Mouse (Mus musculus) forebrain, embryonic 14.5 days (tissue): ENCODE data around the gene Hist1h2af. TPM values are rescaled to one million over a fixed set of nuclear protein-coding genes. Genes with fewer than 3 reads are reported as not detected.
"Not testable (repeated sequence)": the region's sequence is repeated elsewhere in the genome, so short reads cannot be mapped to it uniquely, and the experiment has no call there.

Source experiments
- ATAC-seq: fragments of 200-750 bp; cut with Nextera tagmentation; 2 replicates; pipeline ENCODE4 v1.8.0; 2017; ENCODE audit warnings: mild to moderate bottlenecking, moderate library complexity
- DNase-seq: peaks from one replicate; pipeline ENCODE4 v3.0.0-alpha.2; 2015; ENCODE audit warnings: low spot score
- H3K27ac ChIP-seq: fragments of 300-500 bp; sonication (generic); 2 replicates; pipeline ENCODE4 v1.5.1; 2014; ENCODE audit warnings: low read depth, mild to moderate bottlenecking, control low read depth, low read length, moderate library complexity
- H3K27me3 ChIP-seq: fragments of 300-500 bp; sonication (generic); replicated peaks from 2 replicates; pipeline ENCODE4 v1.6.1; 2014; ENCODE audit warnings: low read length, control low read depth, mixed read lengths; ENCODE audit not compliant: control insufficient read depth, insufficient read depth
- H3K36me3 ChIP-seq: fragments of 300-500 bp; sonication (generic); 2 replicates; pipeline ENCODE4 v1.6.1; 2014; ENCODE audit warnings: low read length, control low read depth; ENCODE audit not compliant: control insufficient read depth, insufficient read depth
- H3K4me1 ChIP-seq: fragments of 300-500 bp; sonication (generic); 2 replicates; pipeline ENCODE4 v1.6.1; 2014; ENCODE audit warnings: antibody characterized with exemption, low read length, control low read depth; ENCODE audit not compliant: control insufficient read depth, insufficient read depth
- H3K4me2 ChIP-seq: fragments of 300-500 bp; sonication (generic); 2 replicates; pipeline ENCODE4 v1.6.1; 2014; ENCODE audit warnings: mild to moderate bottlenecking, control low read depth, low read length
- H3K4me3 ChIP-seq: fragments of 300-500 bp; sonication (generic); 2 replicates; pipeline ENCODE4 v1.5.1; 2014; ENCODE audit warnings: low read depth, low read length, control low read depth
- H3K9ac ChIP-seq: fragments of 300-500 bp; sonication (generic); 2 replicates; pipeline ENCODE4 v1.6.1; 2014; ENCODE audit warnings: mild to moderate bottlenecking, low read length, control low read depth, moderate library complexity
- H3K9me3 ChIP-seq: fragments of 300-500 bp; sonication (generic); replicated peaks from 2 replicates; pipeline ENCODE4 v1.6.1; 2016; ENCODE audit warnings: low read length, control low read depth, mixed read lengths; ENCODE audit not compliant: control insufficient read depth
- WGBS: fragments of 180-500 bp; shearing (Covaris S2); extraction: QIAGEN DNeasy Blood & Tissue Kit; methylation state at CpG from one replicate; pipeline ENCODE4 v1.1.7; 2014; 5-methylcytosine and 5-hydroxymethylcytosine counted together
- polyA plus RNA-seq: library from polyadenylated mRNA; unstranded; fragments of >200 nt; fragmentation: Nextera tagmentation; extraction: Ambion mirVana; gene quantifications from 2 replicates; pipeline ENCODE4 v1.2.1, GENCODE M21; 2014

The Hist1h2af gene
- 1.9 and 4.4 TPM in 2 replicates for polyA plus RNA-seq

DNA sequence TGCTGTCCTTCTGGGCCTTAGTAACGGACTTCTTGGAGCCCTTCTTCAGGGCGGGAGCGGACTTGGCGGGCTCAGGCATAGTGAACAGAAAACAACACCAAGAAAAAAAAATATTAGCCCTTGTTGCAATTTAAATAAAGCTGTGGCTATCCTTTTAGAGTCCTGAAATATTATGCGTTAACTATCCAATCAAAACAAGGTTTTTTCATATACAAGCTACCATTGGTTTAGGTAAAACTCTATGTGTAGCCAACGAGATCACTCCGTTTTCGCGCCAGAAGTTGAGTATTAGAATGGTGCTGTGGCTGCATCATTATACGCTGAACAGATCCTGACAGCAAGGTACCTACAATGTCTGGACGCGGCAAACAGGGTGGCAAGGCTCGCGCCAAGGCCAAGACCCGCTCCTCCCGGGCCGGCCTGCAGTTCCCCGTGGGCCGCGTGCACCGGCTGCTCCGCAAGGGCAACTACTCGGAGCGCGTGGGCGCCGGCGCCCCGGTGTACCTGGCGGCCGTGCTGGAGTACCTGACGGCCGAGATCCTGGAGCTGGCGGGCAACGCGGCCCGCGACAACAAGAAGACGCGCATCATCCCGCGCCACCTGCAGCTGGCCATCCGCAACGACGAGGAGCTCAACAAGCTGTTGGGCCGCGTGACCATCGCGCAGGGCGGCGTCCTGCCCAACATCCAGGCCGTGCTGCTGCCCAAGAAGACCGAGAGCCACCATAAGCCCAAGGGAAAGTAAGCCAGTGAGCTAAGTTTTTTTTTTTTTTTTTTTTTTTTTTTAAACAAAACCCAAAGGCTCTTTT is at the start of gene Hist1h2af:
Gene Hist1h2af (plus strand): TSS at position 347 of the 808 bp plus-strand sequence.
- peak within 1 kb of the TSS; percentile 78 for H3K9ac ChIP-seq
- under 1% methylated on average over 25 of the region's 53 CpGs for WGBS
- not testable (repeated sequence) for H3K27me3 ChIP-seq, H3K36me3 ChIP-seq, H3K9me3 ChIP-seq
- ATAC-seq (peak; percentile 43), DNase-seq (peak; percentile 98)
- H3K27ac ChIP-seq, result peak within 1 kb of the TSS; percentile 95
- peaks cover 29% of the 10 kb centered on the region for H3K4me1 ChIP-seq
- peak within 1 kb of the TSS; percentile 59 for H3K4me2 ChIP-seq
- peak within 1 kb of the TSS; percentile 43 for H3K4me3 ChIP-seq

GRCm38 (mm10) chr13:23485271-23485670 is 48.4 kb upstream of the Hist1h2af start:
- no peak for ATAC-seq
- Histone ChIP-seq H3K36me3 (no peaks in the 10 kb centered on the region), H3K27me3 (no peaks in the 10 kb centered on the region), H3K27ac (no peak overlapping the region), H3K9me3 (no peaks in the 10 kb centered on the region), H3K4me1 (peaks cover 3% of the 10 kb centered on the region; the same call in 1 of the 2 replicates), H3K4me2 (no peak overlapping the region), H3K4me3 (no peak overlapping the region), H3K9ac (no peak overlapping the region)
- DNase-seq, result no peak
- 47% methylated on average over 5 of the region's 5 CpGs for WGBS

GRCm38 (mm10) chr13:23488400-23489322 is 45.0 kb upstream of the Hist1h2af start, which contains the start of gene Btn2a2:
Gene Btn2a2 (minus strand): TSS chr13:23488857.
- H3K9ac ChIP-seq, result peak within 1 kb of the TSS; percentile 47; the same call in 1 of the 2 replicates
- no peaks in the 10 kb centered on the region for H3K9me3 ChIP-seq
- peak within 1 kb of the TSS; percentile 20 for H3K4me3 ChIP-seq
- no peaks in the 10 kb centered on the region for H3K36me3 ChIP-seq
- H3K4me2 ChIP-seq, result peak within 1 kb of the TSS; percentile 56
- 7% methylated on average over 13 of the region's 14 CpGs for WGBS
- ATAC-seq, result peak; percentile 98
- DNase-seq, result peak; percentile 94
- H3K27ac ChIP-seq, result no peak within 1 kb of the TSS
- H3K27me3 ChIP-seq, result no peaks in the 10 kb centered on the region
- peaks cover 6% of the 10 kb centered on the region; the same call in 1 of the 2 replicates for H3K4me1 ChIP-seq

GRCm38 (mm10) chr13:23490863-23491262 is 42.8 kb upstream of the Hist1h2af start:
- no peak for ATAC-seq
- no peak overlapping the region for H3K4me2 ChIP-seq
- H3K27ac ChIP-seq, result no peak overlapping the region
- no peak overlapping the region for H3K9ac ChIP-seq
- 35% methylated on average over 1 of the region's 1 CpGs for WGBS
- peaks cover 6% of the 10 kb centered on the region; the same call in 1 of the 2 replicates for H3K4me1 ChIP-seq
- no peaks in the 10 kb centered on the region for H3K36me3 ChIP-seq
- H3K4me3 ChIP-seq, result no peak overlapping the region
- DNase-seq, result no peak
- no peaks in the 10 kb centered on the region for H3K9me3 ChIP-seq
- no peaks in the 10 kb centered on the region for H3K27me3 ChIP-seq

DNA sequence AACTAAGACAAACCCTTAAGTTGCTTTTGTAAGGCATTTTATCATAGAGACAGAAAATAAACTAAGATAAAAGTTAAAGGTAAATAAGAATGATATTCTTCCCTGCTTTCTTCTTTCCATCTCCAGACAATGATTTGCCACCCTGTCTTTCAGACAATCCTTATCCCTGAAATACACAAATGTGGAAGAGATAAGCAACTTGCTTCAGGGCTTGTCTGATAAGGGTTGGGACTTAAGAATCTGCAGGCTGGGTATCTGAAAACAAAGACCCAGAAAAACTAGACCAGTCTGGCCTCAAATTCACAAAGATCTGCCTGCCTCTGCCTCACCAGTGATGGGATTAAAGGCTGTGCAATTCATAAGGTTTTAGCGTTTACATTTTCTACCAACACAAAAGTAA is 42.4 kb upstream of the Hist1h2af start:
- DNase-seq (no peak), ATAC-seq (no peak)
- WGBS, result 9% methylated on average over 1 of the region's 1 CpGs
- Histone ChIP-seq H3K4me2 (no peak overlapping the region), H3K4me3 (no peak overlapping the region), H3K9me3 (no peaks in the 10 kb centered on the region), H3K9ac (no peak overlapping the region), H3K4me1 (peaks cover 6% of the 10 kb centered on the region; the same call in 1 of the 2 replicates), H3K27ac (no peak overlapping the region), H3K36me3 (no peaks in the 10 kb centered on the region), H3K27me3 (no peaks in the 10 kb centered on the region)

- no peak overlapping the region for H3K27ac ChIP-seq
- no peaks in the 10 kb centered on the region for H3K36me3 ChIP-seq
- peak overlapping the region; percentile 40 for H3K4me2 ChIP-seq
- DNase-seq (peak; percentile 67), ATAC-seq (no peak)
- peak overlapping the region; percentile 43; the same call in 1 of the 2 replicates for H3K9ac ChIP-seq
- H3K27me3 ChIP-seq, result no peaks in the 10 kb centered on the region
- H3K4me1 ChIP-seq, result peaks cover 6% of the 10 kb centered on the region; the same call in 1 of the 2 replicates
- H3K9me3 ChIP-seq, result no peaks in the 10 kb centered on the region
- 2% methylated on average over 14 of the region's 14 CpGs for WGBS
- H3K4me3 ChIP-seq, result peak overlapping the region; percentile 17; the same call in 1 of the 2 replicates
Measured at GRCm38 (mm10) chr13:23491990-23492389, 41.7 kb upstream of the Hist1h2af start.

DNA sequence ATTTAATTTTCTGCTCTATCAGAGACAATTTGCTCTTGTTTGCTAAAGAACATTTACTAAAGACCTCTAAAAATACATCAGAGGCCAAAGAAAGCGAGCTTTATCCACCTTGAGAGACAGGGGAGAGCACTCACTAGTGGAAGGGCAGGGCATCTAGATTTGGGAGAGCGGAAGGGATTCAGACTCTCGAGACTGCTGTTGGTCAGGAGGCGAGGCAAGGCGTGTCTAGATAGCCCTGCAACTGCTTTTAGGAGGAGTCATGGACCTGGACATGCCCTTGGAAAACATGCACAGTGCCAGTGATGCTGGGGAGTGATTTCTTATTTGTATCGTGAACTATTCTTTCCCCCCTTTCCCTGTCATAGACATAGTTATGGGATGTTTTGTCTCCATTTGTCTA is 38.2 kb upstream of the Hist1h2af start:
- H3K4me3 ChIP-seq, result no peak overlapping the region
- ATAC-seq (no peak), DNase-seq (no peak)
- 0 out of 2 replicates have a peak, but pooled peaks cover 3% of the 10 kb centered on the region for H3K4me1 ChIP-seq
- H3K9me3 ChIP-seq, result no peaks in the 10 kb centered on the region
- no peaks in the 10 kb centered on the region for H3K36me3 ChIP-seq
- no peaks in the 10 kb centered on the region for H3K27me3 ChIP-seq
- H3K27ac ChIP-seq, result no peak overlapping the region
- H3K9ac ChIP-seq, result no peak overlapping the region
- 79% methylated on average over 6 of the region's 6 CpGs for WGBS
- H3K4me2 ChIP-seq, result no peak overlapping the region

- peak overlapping the region; percentile 38 for H3K4me2 ChIP-seq
- no peak overlapping the region for H3K9ac ChIP-seq
- H3K27ac ChIP-seq, result no peak overlapping the region
- 3% methylated on average over 19 of the region's 19 CpGs for WGBS
- no peaks in the 10 kb centered on the region for H3K9me3 ChIP-seq
- DNase-seq (no peak), ATAC-seq (0 out of 2 replicates have a peak, but pooled peaks have one; percentile 22)
- H3K4me1 ChIP-seq, result no peaks in the 10 kb centered on the region
- 0 out of 2 replicates have a peak overlapping the region, but pooled peaks have one; percentile 9 for H3K4me3 ChIP-seq
- H3K36me3 ChIP-seq, result no peaks in the 10 kb centered on the region
- H3K27me3 ChIP-seq, result no peaks in the 10 kb centered on the region
Measured at GRCm38 (mm10) chr13:23497656-23498321, 35.9 kb upstream of the Hist1h2af start.
